Mouse (Mus musculus) limb, embryonic 11.5 days (tissue): ENCODE results near the gene Sez6l. TPM values are rescaled to one million over a fixed set of nuclear protein-coding genes. Genes with fewer than 3 reads are reported as not detected.

Source experiments
- ATAC-seq: fragments of 200-750 bp; cut with Nextera tagmentation; 2 replicates; pipeline ENCODE4 v1.8.0; 2017; ENCODE audit warnings: low read depth; ENCODE audit not compliant: insufficient number of reproducible peaks, low FRiP score, low TSS enrichment
- DNase-seq: peaks from one replicate; pipeline ENCODE4 v3.0.0-alpha.2; 2015; ENCODE audit warnings: low spot score
- H3K27ac ChIP-seq: fragments of 300-500 bp; sonication (generic); replicated peaks from 2 replicates; pipeline ENCODE4 v1.5.1; 2014; ENCODE audit warnings: low read depth, mild to moderate bottlenecking, low read length
- H3K27me3 ChIP-seq: fragments of 300-500 bp; sonication (generic); 2 replicates; pipeline ENCODE4 v1.6.1; 2014; ENCODE audit warnings: mild to moderate bottlenecking, low read length, mixed read lengths; ENCODE audit not compliant: control insufficient read depth, insufficient read depth
- H3K36me3 ChIP-seq: fragments of 300-500 bp; sonication (generic); 2 replicates; pipeline ENCODE4 v1.6.1; 2014; ENCODE audit warnings: mild to moderate bottlenecking, low read length, moderate library complexity, mixed read lengths; ENCODE audit not compliant: control insufficient read depth, insufficient read depth
- H3K4me1 ChIP-seq: fragments of 300-500 bp; sonication (generic); 2 replicates; pipeline ENCODE4 v1.6.1; 2014; ENCODE audit warnings: low read length, mixed read lengths; ENCODE audit not compliant: control insufficient read depth, insufficient read depth
- H3K4me2 ChIP-seq: fragments of 300-500 bp; sonication (generic); 2 replicates; pipeline ENCODE4 v1.6.1; 2014; ENCODE audit warnings: low read depth, mild to moderate bottlenecking, moderate library complexity; ENCODE audit not compliant: severe bottlenecking
- H3K4me3 ChIP-seq: fragments of 300-500 bp; sonication (generic); 2 replicates; pipeline ENCODE4 v1.5.1; 2014; ENCODE audit warnings: low read depth, low read length
- H3K9ac ChIP-seq: fragments of 300-500 bp; sonication (generic); 2 replicates; pipeline ENCODE4 v1.6.1; 2014; ENCODE audit warnings: mild to moderate bottlenecking, low read length
- H3K9me3 ChIP-seq: fragments of 300-500 bp; sonication (generic); 2 replicates; pipeline ENCODE4 v1.6.1; 2016; ENCODE audit warnings: low read length; ENCODE audit not compliant: control insufficient read depth
- WGBS: fragments of 180-500 bp; shearing (Covaris S2); extraction: QIAGEN DNeasy Blood & Tissue Kit; methylation state at CpG from one replicate; pipeline ENCODE4 v1.1.7; 2014; 5-methylcytosine and 5-hydroxymethylcytosine counted together
- polyA plus RNA-seq: library from polyadenylated mRNA; unstranded; fragments of >200 nt; fragmentation: Nextera tagmentation; extraction: Ambion mirVana; gene quantifications from 2 replicates; pipeline ENCODE4 v1.2.1, GENCODE M21; 2014

Gene Sez6l
- polyA plus RNA-seq, 1 experiment from 2014 or later: 0.13 TPM

GRCm38 (mm10) chr5:112399284-112399683 lies 177.7 kb downstream of the Sez6l start:
- Histone ChIP-seq H3K4me2 (no peak overlapping the region), H3K9me3 (no peaks in the 10 kb centered on the region), H3K27me3 (no peaks in the 10 kb centered on the region), H3K36me3 (no peaks in the 10 kb centered on the region), H3K27ac (no peak overlapping the region), H3K4me3 (no peak overlapping the region), H3K4me1 (no peaks in the 10 kb centered on the region; the same call in 1 of the 2 replicates), H3K9ac (no peak overlapping the region)
- no peak for ATAC-seq
- DNase-seq: no peak
- 73% methylated on average over 10 of the region's 10 CpGs for WGBS

GRCm38 (mm10) chr5:112396066-112396465 lies 180.9 kb downstream of the Sez6l start:
- Histone ChIP-seq H3K4me2 (no peak overlapping the region), H3K9ac (no peak overlapping the region; the same call in 1 of the 2 replicates), H3K36me3 (no peaks in the 10 kb centered on the region), H3K4me1 (peaks cover 2% of the 10 kb centered on the region), H3K27me3 (no peaks in the 10 kb centered on the region), H3K4me3 (no peak overlapping the region), H3K27ac (no peak overlapping the region), H3K9me3 (no peaks in the 10 kb centered on the region)
- DNase-seq (no peak), ATAC-seq (no peak)
- WGBS: 52% methylated on average over 18 of the region's 18 CpGs

GRCm38 (mm10) chr5:112394779-112395443 lies 182.1 kb downstream of the Sez6l start, which contains the start of gene Asphd2:
Asphd2 (minus strand) TSS chr5:112394866.
- ATAC-seq (peak; percentile 81), DNase-seq (peak; percentile 88)
- WGBS: 1% methylated on average over 38 of the region's 67 CpGs
- peak within 1 kb of the TSS; percentile 75 for H3K4me2 ChIP-seq
- peak within 1 kb of the TSS; percentile 66 for H3K9ac ChIP-seq
- no peaks in the 10 kb centered on the region for H3K9me3 ChIP-seq
- peaks cover 2% of the 10 kb centered on the region for H3K4me1 ChIP-seq
- peak within 1 kb of the TSS; percentile 58 for H3K4me3 ChIP-seq
- no peaks in the 10 kb centered on the region for H3K27me3 ChIP-seq
- no peaks in the 10 kb centered on the region for H3K36me3 ChIP-seq
- H3K27ac ChIP-seq: peak within 1 kb of the TSS; percentile 25; the same call in 1 of the 2 replicates

DNA sequence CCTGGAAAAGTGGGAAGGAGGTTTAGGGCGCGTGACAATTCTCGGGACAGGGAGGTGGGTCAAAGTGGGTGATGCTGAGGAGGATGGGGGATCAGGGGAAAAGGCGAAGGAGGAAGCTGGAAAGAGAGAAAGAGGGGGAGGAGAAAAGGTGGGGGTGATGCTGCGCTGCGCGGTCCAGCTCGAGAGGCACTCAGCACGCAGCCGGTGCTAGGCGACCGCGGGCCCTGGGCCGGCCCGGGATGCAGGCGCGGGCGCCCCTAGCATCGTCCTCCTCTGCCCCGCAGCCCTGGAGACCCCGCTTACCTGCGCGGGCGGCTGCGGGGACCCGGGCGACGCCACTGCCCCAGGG lies 182.6 kb downstream of the Sez6l start:
- Histone ChIP-seq H3K9me3 (no peaks in the 10 kb centered on the region), H3K27ac (no peak overlapping the region), H3K36me3 (no peaks in the 10 kb centered on the region), H3K27me3 (no peaks in the 10 kb centered on the region), H3K4me1 (peaks cover 2% of the 10 kb centered on the region), H3K4me2 (peak overlapping the region; percentile 75), H3K9ac (peak overlapping the region; percentile 66), H3K4me3 (peak overlapping the region; percentile 58)
- DNase-seq (peak; percentile 52), ATAC-seq (peak; percentile 75)
- 0% methylated on average over 22 of the region's 28 CpGs for WGBS

- peak overlapping the region; percentile 58 for H3K4me3 ChIP-seq
- DNase-seq (no peak), ATAC-seq (0 out of 2 replicates have a peak, but pooled peaks have one; percentile 1)
- H3K4me1 ChIP-seq: peaks cover 2% of the 10 kb centered on the region
- no peaks in the 10 kb centered on the region for H3K36me3 ChIP-seq
- H3K9me3 ChIP-seq: no peaks in the 10 kb centered on the region
- H3K27me3 ChIP-seq: no peaks in the 10 kb centered on the region
- peak overlapping the region; percentile 75 for H3K4me2 ChIP-seq
- H3K9ac ChIP-seq: peak overlapping the region; percentile 66
- 13% methylated on average over 17 of the region's 18 CpGs for WGBS
- H3K27ac ChIP-seq: no peak overlapping the region
Observed at GRCm38 (mm10) chr5:112393741-112394414, 183.1 kb downstream of the Sez6l start.

DNA sequence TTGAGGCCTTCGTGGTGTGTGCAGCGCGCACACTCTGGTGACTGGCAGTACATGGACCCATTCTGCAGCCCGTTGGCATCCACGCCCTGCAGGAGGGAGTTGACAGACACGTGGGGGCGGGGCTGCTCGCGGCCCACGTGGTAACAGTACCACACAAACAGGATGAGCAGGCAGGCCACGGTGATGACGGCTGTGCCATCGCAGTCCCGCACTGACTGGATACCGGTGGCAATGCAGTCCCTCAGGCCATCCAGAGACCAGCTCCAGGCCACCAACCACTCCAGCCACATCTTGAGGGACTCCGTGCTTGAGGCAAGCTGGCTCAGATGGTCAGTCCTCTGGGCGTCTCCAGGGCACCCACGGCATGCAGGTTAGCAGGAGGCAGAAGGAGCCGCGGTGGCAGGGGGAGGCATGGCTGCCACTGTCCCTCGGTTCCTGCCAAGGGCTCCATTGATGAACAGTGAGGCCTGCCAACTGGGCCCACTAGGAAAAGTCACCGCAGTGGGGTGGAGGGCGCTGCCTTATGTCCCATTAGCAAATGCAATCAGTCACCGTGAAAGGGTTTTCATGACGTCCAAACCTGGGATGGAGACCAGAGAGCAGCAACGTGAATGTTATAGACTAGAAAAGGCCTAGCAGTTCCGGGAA lies 185.2 kb downstream of the Sez6l start:
- ATAC-seq (no peak), DNase-seq (no peak)
- Histone ChIP-seq H3K27me3 (no peaks in the 10 kb centered on the region), H3K4me2 (no peak overlapping the region), H3K9ac (no peak overlapping the region), H3K4me1 (peaks cover 2% of the 10 kb centered on the region), H3K36me3 (no peaks in the 10 kb centered on the region), H3K9me3 (no peaks in the 10 kb centered on the region), H3K27ac (no peak overlapping the region), H3K4me3 (no peak overlapping the region)
- WGBS: 73% methylated on average over 27 of the region's 27 CpGs

DNA sequence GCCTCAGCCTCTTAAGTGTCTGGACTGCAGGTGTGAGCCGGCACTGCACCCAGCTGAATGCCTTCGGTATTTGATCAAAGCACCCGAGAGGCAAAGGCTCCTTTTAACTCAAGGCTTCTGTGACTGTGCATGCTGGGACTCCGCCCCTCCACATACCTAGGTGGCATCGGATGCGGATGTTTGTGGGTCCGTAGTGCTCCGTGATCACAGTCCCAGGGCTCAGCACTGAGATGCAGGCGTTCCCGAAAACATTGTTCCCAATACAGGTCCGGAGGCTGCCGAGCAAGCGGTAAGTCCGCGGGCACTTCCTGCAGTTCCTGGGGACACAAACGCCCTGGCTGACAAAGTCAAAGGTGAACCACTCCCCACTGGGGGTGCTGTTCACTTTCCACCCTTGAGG lies 186.0 kb downstream of the Sez6l start:
- Histone ChIP-seq H3K4me1 (peaks cover 2% of the 10 kb centered on the region), H3K4me2 (no peak overlapping the region), H3K27ac (no peak overlapping the region), H3K27me3 (no peaks in the 10 kb centered on the region), H3K9me3 (no peaks in the 10 kb centered on the region), H3K9ac (no peak overlapping the region), H3K36me3 (no peaks in the 10 kb centered on the region), H3K4me3 (no peak overlapping the region)
- ATAC-seq (no peak), DNase-seq (no peak)
- 56% methylated on average over 16 of the region's 16 CpGs for WGBS

- H3K27ac ChIP-seq: no peak overlapping the region
- DNase-seq: no peak
- H3K4me1 ChIP-seq: peaks cover 2% of the 10 kb centered on the region
- no peaks in the 10 kb centered on the region for H3K36me3 ChIP-seq
- ATAC-seq: no peak
- H3K9ac ChIP-seq: no peak overlapping the region
- no peak overlapping the region for H3K4me3 ChIP-seq
- no peak overlapping the region for H3K4me2 ChIP-seq
- 75% methylated on average over 9 of the region's 9 CpGs for whole genome bisulfite sequencing
- H3K9me3 ChIP-seq: no peaks in the 10 kb centered on the region
- H3K27me3 ChIP-seq: no peaks in the 10 kb centered on the region
Observed at GRCm38 (mm10) chr5:112389352-112389751, 187.6 kb downstream of the Sez6l start.
